Mouse (Mus musculus): Measurements from ENCODE around the gene Yipf7.
A peak's percentile ranks its signal among the peaks of the same experiment; 100 is the strongest.

Gene Yipf7

GRCm38 (mm10) chr5:69542489-69542888 is at the start of gene Yipf7:
TSS of gene Yipf7 (minus strand) at chr5:69542648.
- DNase-seq (ENCODE audit: low spot score in 2 of 2) = no peak

- DNase-seq (ENCODE audit: low spot score in 2 of 2) = peak; percentile 70 to 78
Measured at GRCm38 (mm10) chr5:69591640-69592461, 49.4 kb upstream of the Yipf7 start, which contains the start of gene Gnpda2. TSS of gene Gnpda2 (minus strand) at chr5:69592340.

GRCm38 (mm10) chr5:69557404-69557935 is 15.0 kb upstream of the Yipf7 start:
- DNase-seq (ENCODE audit: low spot score in 2 of 2) = no peak

- DNase-seq (ENCODE audit: low spot score in 2 of 2) = peak; percentile 91 to 95
Measured at GRCm38 (mm10) chr5:69556628-69557403, 14.4 kb upstream of the Yipf7 start, which contains the start of gene Guf1. TSS of gene Guf1 (plus strand) at chr5:69556923.

GRCm38 (mm10) chr5:69541680-69542079 is 768 bp downstream of the Yipf7 start:
- no peak for DNase-seq (ENCODE audit: low spot score in 2 of 2)

- no peak for DNase-seq (ENCODE audit: low spot score in 2 of 2)
Measured at GRCm38 (mm10) chr5:69523944-69524343, 18.5 kb downstream of the Yipf7 start.

- no peak for DNase-seq (ENCODE audit: low spot score in 2 of 2)
Measured at GRCm38 (mm10) chr5:69522064-69522463, 20.4 kb downstream of the Yipf7 start.

GRCm38 (mm10) chr5:69520661-69521278 is 21.7 kb downstream of the Yipf7 start:
- peak; percentile 58 to 60 for DNase-seq (ENCODE audit: low spot score in 2 of 2)

- DNase-seq (ENCODE audit: low spot score in 2 of 2) = no peak
Measured at GRCm38 (mm10) chr5:69512203-69512602, 30.2 kb downstream of the Yipf7 start.

GRCm38 (mm10) chr5:69511631-69512030 is 30.8 kb downstream of the Yipf7 start:
- DNase-seq (ENCODE audit: low spot score in 2 of 2) = no peak

- DNase-seq (ENCODE audit: low spot score in 2 of 2) = no peak
Measured at GRCm38 (mm10) chr5:69507045-69507444, 35.4 kb downstream of the Yipf7 start.

GRCm38 (mm10) chr5:69489046-69489445 is 53.4 kb downstream of the Yipf7 start:
- no peak for DNase-seq (ENCODE audit: low spot score in 2 of 2)

- DNase-seq (ENCODE audit: low spot score in 2 of 2) = no peak
Measured at GRCm38 (mm10) chr5:69467520-69467919, 74.9 kb downstream of the Yipf7 start.

Measured in frontal cortex, postnatal 25 days (tissue).